Mouse (Mus musculus): ENCODE measurements around the gene Rpa2.

- TF ChIP-seq CTCF (IDR thresholded peaks at IDR 0.05; ENCODE audit: low read depth): no peak
- no peak for TF ChIP-seq EP300 (IDR thresholded peaks at IDR 0.05; ENCODE audit: low read depth)
These were observed 48.7 kb downstream of the Rpa2 start for GRCm38 (mm10) chr4:132816855-132817254.
